Mouse (Mus musculus): ENCODE data around the gene Olfm2. TPM values are rescaled to one million over a fixed set of nuclear protein-coding genes. Genes with fewer than 3 reads are reported as not detected.
"Not testable (repeated sequence)": the region's sequence is repeated elsewhere in the genome, so short reads cannot be mapped to it uniquely, and the experiment has no call there.

Olfm2 gene
- total RNA-seq, 2 experiments from 2014 or later = 123 to 138 TPM

- DNase-seq (ENCODE audit: low spot score in 2 of 2) = peak; percentile 39 to 59
These were observed 42.2 kb downstream of the Olfm2 start for GRCm38 (mm10) chr9:20703832-20704380.

GRCm38 (mm10) chr9:20697466-20697865 is 48.7 kb downstream of the Olfm2 start:
- no peak for DNase-seq (ENCODE audit: low spot score in 2 of 2)

GRCm38 (mm10) chr9:20696107-20696712 is 49.9 kb downstream of the Olfm2 start:
- DNase-seq (ENCODE audit: low spot score in 2 of 2) = no peak

- DNase-seq (ENCODE audit: low spot score in 2 of 2) = no peak
These were observed 51.4 kb downstream of the Olfm2 start for GRCm38 (mm10) chr9:20694721-20695235.

- DNase-seq (ENCODE audit: low spot score in 2 of 2) = no peak
These were observed 53.3 kb downstream of the Olfm2 start for GRCm38 (mm10) chr9:20692863-20693262.

- not testable (repeated sequence) for DNase-seq (ENCODE audit: low spot score in 2 of 2)
These were observed 55.7 kb downstream of the Olfm2 start for GRCm38 (mm10) chr9:20690449-20690848.

GRCm38 (mm10) chr9:20689913-20690312 is 56.2 kb downstream of the Olfm2 start:
- no peak for DNase-seq (ENCODE audit: low spot score in 2 of 2)

- no peak for DNase-seq (ENCODE audit: low spot score in 2 of 2)
These were observed 56.7 kb downstream of the Olfm2 start for GRCm38 (mm10) chr9:20689403-20689802.

GRCm38 (mm10) chr9:20685081-20685861 is 60.9 kb downstream of the Olfm2 start:
- no peak for DNase-seq (ENCODE audit: low spot score in 2 of 2)

- no peak for DNase-seq (ENCODE audit: low spot score in 2 of 2)
These were observed 63.8 kb downstream of the Olfm2 start for GRCm38 (mm10) chr9:20682389-20682722.

- DNase-seq (ENCODE audit: low spot score in 2 of 2) = no peak
These were observed 64.4 kb downstream of the Olfm2 start for GRCm38 (mm10) chr9:20681546-20682388.

- DNase-seq (ENCODE audit: low spot score in 2 of 2) = no peak
These were observed 65.7 kb downstream of the Olfm2 start for GRCm38 (mm10) chr9:20680378-20680958.

- DNase-seq (ENCODE audit: low spot score in 2 of 2) = no peak
These were observed 68.3 kb downstream of the Olfm2 start for GRCm38 (mm10) chr9:20677892-20678291.

- no peak for DNase-seq (ENCODE audit: low spot score in 2 of 2)
These were observed 74.1 kb downstream of the Olfm2 start for GRCm38 (mm10) chr9:20672047-20672446.

- DNase-seq (ENCODE audit: low spot score in 2 of 2) = no peak
These were observed 78.1 kb downstream of the Olfm2 start for GRCm38 (mm10) chr9:20668065-20668464.

GRCm38 (mm10) chr9:20666510-20667034 is 79.6 kb downstream of the Olfm2 start:
- no peak for DNase-seq (ENCODE audit: low spot score in 2 of 2)

GRCm38 (mm10) chr9:20665925-20666324 is 80.2 kb downstream of the Olfm2 start:
- DNase-seq (ENCODE audit: low spot score in 2 of 2) = peak in 1 of 2 experiments; percentile 39

- no peak for DNase-seq (ENCODE audit: low spot score in 2 of 2)
These were observed 81.0 kb downstream of the Olfm2 start for GRCm38 (mm10) chr9:20664982-20665637.

- DNase-seq (ENCODE audit: low spot score in 2 of 2) = peak in 1 of 2 experiments; percentile 45
These were observed 81.8 kb downstream of the Olfm2 start for GRCm38 (mm10) chr9:20664366-20664765.

GRCm38 (mm10) chr9:20663956-20664355 is 82.2 kb downstream of the Olfm2 start:
- peak; percentile 54 to 59 for DNase-seq (ENCODE audit: low spot score in 2 of 2)
